Mouse (Mus musculus) testis, adult 2 months (tissue): ENCODE data around the gene Skiv2l. TPM values are rescaled to one million over a fixed set of nuclear protein-coding genes. Genes with fewer than 3 reads are reported as not detected.

Experiments
- H3K27ac ChIP-seq: fragments of 200-500 bp; 2 replicates; pipeline ENCODE4 v1.5.1; 2012; ENCODE audit warnings: low read depth, low read length; ENCODE audit not compliant: control insufficient read depth, insufficient read depth
- H3K27me3 ChIP-seq: fragments of 200-500 bp; 2 replicates; pipeline ENCODE4 v1.6.1; 2012; ENCODE audit warnings: mild to moderate bottlenecking, low read length, moderate library complexity; ENCODE audit not compliant: control insufficient read depth, insufficient read depth
- H3K36me3 ChIP-seq: fragments of 200-500 bp; 2 replicates; pipeline ENCODE4 v1.6.1; 2012; ENCODE audit warnings: mild to moderate bottlenecking, low read length; ENCODE audit not compliant: control insufficient read depth, insufficient read depth
- H3K4me1 ChIP-seq: fragments of 200-500 bp; 2 replicates; pipeline ENCODE4 v1.6.1; 2012; ENCODE audit warnings: low read length; ENCODE audit not compliant: control insufficient read depth, insufficient read depth
- H3K4me3 ChIP-seq: fragments of 200-500 bp; 2 replicates; pipeline ENCODE4 v1.5.1; 2012; ENCODE audit warnings: low read depth, mild to moderate bottlenecking, low read length, moderate library complexity, mixed read lengths; ENCODE audit not compliant: control insufficient read depth
- CTCF ChIP-seq: fragments of 200-500 bp; IDR thresholded peaks from 2 replicates; pipeline ENCODE4 v1.5.1; 2012; ENCODE audit warnings: low read depth, mild to moderate bottlenecking, inconsistent platforms, low read length, moderate library complexity; ENCODE audit not compliant: control insufficient read depth, insufficient read depth, insufficient replicate concordance
- POLR2A ChIP-seq: fragments of 200-500 bp; IDR thresholded peaks from 2 replicates; pipeline ENCODE4 v1.6.1; 2012; ENCODE audit warnings: low read depth, mild to moderate bottlenecking, inconsistent platforms, low read length, moderate library complexity; ENCODE audit not compliant: control insufficient read depth
- polyA plus RNA-seq: library from polyadenylated mRNA; depleted of rRNA; stranded (reverse); fragments of >200 nt; gene quantifications from 2 replicates; pipeline ENCODE4 v1.2.3, GENCODE M21; 2012

Skiv2l gene
- polyA plus RNA-seq, 1 experiment, result 137 TPM

GRCm38 (mm10) chr17:34874321-34874720 is 24.3 kb upstream of the Skiv2l start:
- Histone ChIP-seq H3K4me3 (no peak overlapping the region), H3K4me1 (peaks cover 2% of the 10 kb centered on the region), H3K27me3 (no peaks in the 10 kb centered on the region), H3K27ac (no peak overlapping the region), H3K36me3 (no peaks in the 10 kb centered on the region)
- TF ChIP-seq CTCF, result no peak
- TF ChIP-seq POLR2A, result no peak

GRCm38 (mm10) chr17:34865981-34866380 is 16.0 kb upstream of the Skiv2l start:
- no peaks in the 10 kb centered on the region for H3K4me1 ChIP-seq
- H3K4me3 ChIP-seq, result no peak overlapping the region
- no peak overlapping the region for H3K27ac ChIP-seq
- no peaks in the 10 kb centered on the region for H3K36me3 ChIP-seq
- no peak for TF ChIP-seq CTCF
- TF ChIP-seq POLR2A, result no peak
- H3K27me3 ChIP-seq, result no peaks in the 10 kb centered on the region

GRCm38 (mm10) chr17:34862416-34863081 is 12.5 kb upstream of the Skiv2l start, which contains the start of gene Cfb:
Gene Cfb, minus strand, starts transcription at chr17:34862518.
- H3K27ac ChIP-seq, result no peak within 1 kb of the TSS
- H3K36me3 ChIP-seq, result no peaks in the 10 kb centered on the region
- H3K4me3 ChIP-seq, result no peak within 1 kb of the TSS
- H3K4me1 ChIP-seq, result no peaks in the 10 kb centered on the region
- no peaks in the 10 kb centered on the region for H3K27me3 ChIP-seq
- TF ChIP-seq CTCF (no peak), POLR2A (no peak)

GRCm38 (mm10) chr17:34861704-34862415 is 11.8 kb upstream of the Skiv2l start:
- no peaks in the 10 kb centered on the region for H3K4me1 ChIP-seq
- H3K27me3 ChIP-seq, result no peaks in the 10 kb centered on the region
- H3K36me3 ChIP-seq, result no peaks in the 10 kb centered on the region
- H3K27ac ChIP-seq, result no peak overlapping the region
- no peak overlapping the region for H3K4me3 ChIP-seq
- TF ChIP-seq CTCF (no peak), POLR2A (no peak)

GRCm38 (mm10) chr17:34860514-34860913 is 10.5 kb upstream of the Skiv2l start:
- Histone ChIP-seq H3K4me1 (no peaks in the 10 kb centered on the region), H3K4me3 (no peak overlapping the region), H3K27ac (no peak overlapping the region), H3K27me3 (no peaks in the 10 kb centered on the region), H3K36me3 (no peaks in the 10 kb centered on the region)
- TF ChIP-seq CTCF (no peak), POLR2A (no peak)

GRCm38 (mm10) chr17:34858670-34859069 is 8.7 kb upstream of the Skiv2l start:
- TF ChIP-seq CTCF (no peak), POLR2A (no peak)
- no peaks in the 10 kb centered on the region for H3K36me3 ChIP-seq

GRCm38 (mm10) chr17:34855825-34856224 is 5.8 kb upstream of the Skiv2l start:
- no peak overlapping the region for H3K4me3 ChIP-seq
- H3K36me3 ChIP-seq, result no peaks in the 10 kb centered on the region
- H3K27ac ChIP-seq, result no peak overlapping the region
- H3K27me3 ChIP-seq, result no peaks in the 10 kb centered on the region
- peaks cover 2% of the 10 kb centered on the region for H3K4me1 ChIP-seq
- peak; percentile 51; the same call in 1 of the 2 replicates for TF ChIP-seq CTCF
- TF ChIP-seq POLR2A, result no peak

More at GRCm38 (mm10) chr17:34858670-34859069, 8.7 kb upstream of the Skiv2l start:
- no peaks in the 10 kb centered on the region for H3K4me1 ChIP-seq
- no peak overlapping the region for H3K4me3 ChIP-seq
- H3K27me3 ChIP-seq, result no peaks in the 10 kb centered on the region
- no peak overlapping the region for H3K27ac ChIP-seq
